Mouse (Mus musculus) megakaryocyte progenitor cell, adult 5-6 weeks (primary cell): ENCODE measurements around the gene Usp11. TPM values are rescaled to one million over a fixed set of nuclear protein-coding genes. Genes with fewer than 3 reads are reported as not detected.

ENCODE experiments used
- total RNA-seq, 2 experiments: library from RNA; stranded (forward) in 1 of 2; stranded (reverse) in 1 of 2; fragments of 157-497, 149-512 nt in 1 of 2; fragments of 200-1000 nt in 1 of 2; gene quantifications; 2 replicates each; pipeline versions ENCODE4 v1.2.3 to v1.2.4; 2015 to 2017

The Usp11 gene
- total RNA-seq, 2 experiments from 2014 or later: 32.2 to 32.5 TPM

Other genes with a start within 250 kb of the Usp11 start
- gene Rgn, start 154.1 kb upstream of the Usp11 start, total RNA-seq (2015): not detected in 2 replicates
- gene Rgn, start 154.1 kb upstream of the Usp11 start, total RNA-seq (2017): not detected in 2 replicates
- gene Rbm10, start 86.4 kb upstream of the Usp11 start, total RNA-seq (2015): 28.4 and 32.0 TPM in 2 replicates
- gene Rbm10, start 86.4 kb upstream of the Usp11 start, total RNA-seq (2017): 66.3 and 82.3 TPM in 2 replicates
- gene Ndufb11, start 86.3 kb upstream of the Usp11 start, total RNA-seq (2015): 161 and 171 TPM in 2 replicates
- gene Ndufb11, start 86.3 kb upstream of the Usp11 start, total RNA-seq (2017): 75.1 and 84.7 TPM in 2 replicates
- gene Uba1, start 45.6 kb upstream of the Usp11 start, total RNA-seq (2015): 158 and 174 TPM in 2 replicates
- 151 and 156 TPM in 2 replicates for gene Uba1, start 45.6 kb upstream of the Usp11 start, total RNA-seq (2017)
- 49.2 and 49.8 TPM in 2 replicates for gene Cdk16, start 16.0 kb upstream of the Usp11 start, total RNA-seq (2015)
- 25.4 and 29.7 TPM in 2 replicates for gene Cdk16, start 16.0 kb upstream of the Usp11 start, total RNA-seq (2017)
- 56.3 and 69.0 TPM in 2 replicates for gene Araf, start 93.9 kb downstream of the Usp11 start, total RNA-seq (2015)
- 32.8 and 43.1 TPM in 2 replicates for gene Araf, start 93.9 kb downstream of the Usp11 start, total RNA-seq (2017)
- gene Timp1, start 166.3 kb downstream of the Usp11 start, total RNA-seq (2015): 0.17 TPM in 1 of 2 replicates, not detected in the other
- not detected in 2 replicates for gene Timp1, start 166.3 kb downstream of the Usp11 start, total RNA-seq (2017)
- gene Syn1, start 217.1 kb downstream of the Usp11 start, total RNA-seq (2015): 0.07 TPM in 1 of 2 replicates, not detected in the other
- gene Syn1, start 217.1 kb downstream of the Usp11 start, total RNA-seq (2017): not detected in 2 replicates
- gene Cfp, start 227.6 kb downstream of the Usp11 start, total RNA-seq (2015): 27.0 and 38.2 TPM in 2 replicates
- 19.5 and 32.9 TPM in 2 replicates for gene Cfp, start 227.6 kb downstream of the Usp11 start, total RNA-seq (2017)
- gene Elk1, start 246.7 kb downstream of the Usp11 start, total RNA-seq (2015): 4.3 and 5.5 TPM in 2 replicates
- gene Elk1, start 246.7 kb downstream of the Usp11 start, total RNA-seq (2017): 3.7 and 4.6 TPM in 2 replicates